Mouse (Mus musculus) small intestine, adult 2 months (tissue): ENCODE measurements around the gene Prss50. TPM values are rescaled to one million over a fixed set of nuclear protein-coding genes. Genes with fewer than 3 reads are reported as not detected.

Experiments
- H3K27ac ChIP-seq: fragments of 200-500 bp; 2 replicates; pipeline ENCODE4 v1.5.1; 2012; ENCODE audit warnings: low read depth, low read length, control low read depth, inconsistent platforms; ENCODE audit not compliant: insufficient read depth
- H3K27me3 ChIP-seq: fragments of 200-500 bp; 2 replicates; pipeline ENCODE4 v1.6.1; 2012; ENCODE audit warnings: mild to moderate bottlenecking, moderate library complexity, low read length, inconsistent platforms; ENCODE audit not compliant: control insufficient read depth, insufficient read depth
- H3K36me3 ChIP-seq: fragments of 200-500 bp; 2 replicates; pipeline ENCODE4 v1.6.1; 2012; ENCODE audit warnings: mild to moderate bottlenecking, low read length, control low read depth, inconsistent platforms; ENCODE audit not compliant: control insufficient read depth, insufficient read depth
- H3K4me1 ChIP-seq: fragments of 200-500 bp; 2 replicates; pipeline ENCODE4 v1.6.1; 2012; ENCODE audit warnings: low read length, inconsistent platforms, mixed read lengths; ENCODE audit not compliant: control insufficient read depth, insufficient read depth, insufficient read length
- H3K4me3 ChIP-seq: fragments of 200-500 bp; 2 replicates; pipeline ENCODE4 v1.5.1; 2012; ENCODE audit warnings: low read depth, mild to moderate bottlenecking, control low read depth, inconsistent platforms, low read length, moderate library complexity
- CTCF ChIP-seq: fragments of 200-500 bp; IDR thresholded peaks from 2 replicates; pipeline ENCODE4 v1.5.1; 2012; ENCODE audit warnings: low read depth, mild to moderate bottlenecking, control low read depth, inconsistent platforms, low read length, moderate library complexity, mixed read lengths; ENCODE audit not compliant: insufficient replicate concordance, insufficient read length; ENCODE audit errors: extremely low read depth
- POLR2A ChIP-seq: fragments of 200-500 bp; IDR thresholded peaks from 2 replicates; pipeline ENCODE4 v1.6.1; 2012; ENCODE audit warnings: low read depth, mild to moderate bottlenecking, control low read depth, inconsistent platforms, low read length, moderate library complexity
- WGBS: fragments of 180-500 bp; shearing (Covaris S2); methylation state at CpG from one replicate; pipeline ENCODE4 v1.1.7; 2018; 5-methylcytosine and 5-hydroxymethylcytosine counted together
- polyA plus RNA-seq: library from polyadenylated mRNA; depleted of rRNA; stranded (reverse); fragments of >200 nt; gene quantifications from 2 replicates; pipeline ENCODE4 v1.2.3, GENCODE M21; 2012; rRNA removed

The Prss50 gene
- polyA plus RNA-seq, 1 experiment = not detected

DNA sequence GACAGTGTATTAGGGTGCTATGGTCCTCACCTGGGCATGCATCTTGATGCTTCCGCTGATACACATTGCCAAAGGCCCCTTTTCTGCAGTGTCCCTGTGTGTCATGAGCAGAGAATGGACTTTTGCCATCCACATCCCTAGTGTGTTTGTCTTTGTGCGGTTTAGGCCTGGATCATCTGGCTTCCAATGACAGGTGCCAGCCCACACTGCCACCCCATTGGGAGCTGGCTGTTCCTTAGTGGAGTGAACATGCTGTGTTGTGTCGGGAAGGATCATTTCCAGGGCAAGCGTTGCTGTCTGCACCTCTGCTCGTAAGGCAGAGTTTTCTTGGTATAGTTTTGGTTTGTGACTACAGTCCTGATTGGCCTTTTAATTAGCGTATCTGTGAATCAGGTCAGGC lies 43.4 kb downstream of the Prss50 start:
- Histone ChIP-seq H3K36me3 (peaks cover 6% of the 10 kb centered on the region; the same call in 1 of the 2 replicates), H3K27ac (no peak overlapping the region), H3K4me1 (no peaks in the 10 kb centered on the region), H3K27me3 (no peaks in the 10 kb centered on the region), H3K4me3 (no peak overlapping the region)
- 90% methylated on average over 6 of the region's 6 CpGs for WGBS
- no peak for TF ChIP-seq CTCF

DNA sequence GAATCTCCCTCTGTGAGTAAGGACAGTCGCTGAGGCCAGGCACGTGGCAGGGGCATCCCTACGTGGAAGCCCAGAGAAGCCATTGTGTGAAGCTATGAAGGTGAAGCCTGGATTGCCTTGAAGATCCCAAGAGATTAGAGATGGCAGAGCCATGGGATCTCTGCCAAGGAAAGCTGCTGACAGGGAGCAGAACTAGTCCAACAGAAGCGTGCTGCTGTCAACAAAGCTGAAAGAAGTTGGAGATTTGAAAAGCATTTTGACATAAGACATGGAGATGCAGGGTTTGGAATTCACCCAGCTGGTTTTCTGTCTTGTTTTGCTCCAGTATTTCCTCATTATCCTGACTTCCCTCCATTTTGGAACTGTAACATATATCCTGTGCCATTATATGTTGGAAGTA lies 44.5 kb downstream of the Prss50 start:
- Histone ChIP-seq H3K27ac (no peak overlapping the region), H3K27me3 (no peaks in the 10 kb centered on the region), H3K4me3 (no peak overlapping the region), H3K36me3 (peaks cover 6% of the 10 kb centered on the region; the same call in 1 of the 2 replicates), H3K4me1 (no peaks in the 10 kb centered on the region)
- TF ChIP-seq POLR2A (no peak), CTCF (no peak)
- WGBS = 81% methylated on average over 4 of the region's 4 CpGs

DNA sequence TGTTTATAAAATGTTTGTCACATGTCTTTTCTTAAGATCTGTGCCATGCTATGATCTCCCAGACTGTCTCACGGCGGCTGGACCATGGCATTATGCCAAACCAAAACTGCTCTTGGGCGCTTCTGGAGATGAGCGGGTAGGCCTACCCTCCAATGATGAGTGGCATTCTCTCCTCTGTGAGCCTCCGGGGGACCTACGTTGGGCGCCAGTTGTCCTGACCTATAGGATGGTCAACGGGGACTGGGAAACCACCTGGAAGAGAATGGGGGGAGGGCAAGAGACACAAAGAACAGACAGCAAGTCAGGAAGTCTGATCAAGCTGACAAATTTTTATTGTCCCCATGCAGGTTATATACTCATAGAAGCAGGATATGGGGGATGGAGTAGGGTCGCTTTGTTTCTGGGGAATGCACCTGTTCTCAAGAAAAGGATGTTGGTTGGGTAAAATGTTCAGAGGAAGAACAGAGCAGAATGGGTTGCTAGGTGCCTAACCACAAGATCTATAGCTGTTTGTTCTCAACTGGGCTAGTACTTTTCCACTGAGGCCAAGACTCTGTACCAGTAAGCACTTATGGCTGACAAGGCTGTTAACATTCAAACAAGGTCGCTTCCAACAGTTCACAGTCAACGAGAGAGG lies 49.6 kb downstream of the Prss50 start:
- Histone ChIP-seq H3K27me3 (no peaks in the 10 kb centered on the region), H3K4me3 (no peak overlapping the region)
- no peak for TF ChIP-seq CTCF
- no peak for TF ChIP-seq POLR2A

DNA sequence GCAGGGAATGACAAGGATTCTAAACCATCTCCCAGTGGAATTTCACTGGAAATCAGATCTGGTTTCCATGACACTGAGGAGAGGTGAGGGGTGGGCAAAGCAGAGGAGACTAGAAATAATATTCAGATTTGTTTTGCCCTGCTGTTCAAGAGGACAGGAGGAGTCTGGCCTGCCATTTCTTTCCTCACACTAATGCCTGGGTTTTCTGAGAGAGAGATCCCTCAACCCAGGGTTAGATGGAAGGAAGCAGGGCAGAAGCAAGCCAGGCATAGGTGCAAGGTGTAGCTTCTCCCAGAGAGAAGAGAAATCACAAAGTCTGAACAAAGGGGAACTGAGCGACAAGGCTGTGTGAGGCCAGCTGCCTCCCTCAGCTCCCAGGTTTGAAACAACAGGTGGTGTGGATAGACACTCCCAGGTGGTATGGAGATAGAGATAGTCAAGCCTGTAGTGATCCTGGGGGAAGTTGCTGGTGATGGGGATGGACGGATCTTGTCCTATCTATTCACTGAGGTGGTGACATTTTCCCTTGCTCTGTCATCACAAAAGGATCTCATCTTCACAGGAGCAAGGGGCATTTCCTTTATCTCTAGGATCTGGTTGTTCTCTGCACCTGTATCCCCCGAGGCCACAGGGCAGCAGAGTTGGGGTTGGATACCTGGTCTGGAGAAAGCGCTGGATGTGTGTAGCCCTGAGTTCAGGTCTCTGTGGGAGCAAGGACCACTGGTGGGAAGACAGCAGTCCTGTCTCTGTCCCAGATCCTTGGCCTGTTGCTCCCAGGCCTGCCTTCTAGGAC lies 50.3 kb downstream of the Prss50 start:
- Histone ChIP-seq H3K4me1 (no peaks in the 10 kb centered on the region), H3K27ac (no peak overlapping the region), H3K4me3 (no peak overlapping the region), H3K36me3 (no peaks in the 10 kb centered on the region), H3K27me3 (no peaks in the 10 kb centered on the region)
- WGBS = 64% methylated on average over 4 of the region's 4 CpGs
- no peak for TF ChIP-seq POLR2A
- no peak for TF ChIP-seq CTCF

More for the DNA sequence above, 49.6 kb downstream of the Prss50 start:
- Histone ChIP-seq H3K4me1 (no peaks in the 10 kb centered on the region), H3K27ac (no peak overlapping the region), H3K36me3 (no peaks in the 10 kb centered on the region)
- WGBS = 84% methylated on average over 11 of the region's 11 CpGs

DNA sequence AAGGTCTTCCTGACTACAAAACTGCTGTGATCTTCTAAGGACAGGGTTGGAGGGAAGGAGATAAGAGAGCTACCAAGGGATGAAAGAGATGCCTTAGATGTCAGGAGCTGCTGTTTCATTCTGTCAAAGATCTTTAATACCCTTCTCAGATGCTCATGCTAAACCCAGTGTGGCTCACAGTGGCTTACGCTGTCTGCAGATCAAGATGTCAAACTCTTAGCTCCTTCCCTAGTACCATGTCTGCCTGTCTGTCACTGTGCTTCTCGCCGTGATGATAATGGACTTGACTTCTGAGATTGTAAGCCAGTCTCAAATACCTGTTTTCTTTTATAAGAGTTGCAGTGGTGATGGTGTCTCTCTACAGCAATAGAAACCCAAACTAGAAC lies 50.9 kb downstream of the Prss50 start:
- H3K27ac ChIP-seq = no peak overlapping the region
- WGBS = 90% methylated on average over 3 of the region's 3 CpGs
- H3K4me1 ChIP-seq = no peaks in the 10 kb centered on the region
- H3K36me3 ChIP-seq = no peaks in the 10 kb centered on the region
- no peaks in the 10 kb centered on the region for H3K27me3 ChIP-seq
- H3K4me3 ChIP-seq = no peak overlapping the region
- TF ChIP-seq CTCF (no peak), POLR2A (no peak)

DNA sequence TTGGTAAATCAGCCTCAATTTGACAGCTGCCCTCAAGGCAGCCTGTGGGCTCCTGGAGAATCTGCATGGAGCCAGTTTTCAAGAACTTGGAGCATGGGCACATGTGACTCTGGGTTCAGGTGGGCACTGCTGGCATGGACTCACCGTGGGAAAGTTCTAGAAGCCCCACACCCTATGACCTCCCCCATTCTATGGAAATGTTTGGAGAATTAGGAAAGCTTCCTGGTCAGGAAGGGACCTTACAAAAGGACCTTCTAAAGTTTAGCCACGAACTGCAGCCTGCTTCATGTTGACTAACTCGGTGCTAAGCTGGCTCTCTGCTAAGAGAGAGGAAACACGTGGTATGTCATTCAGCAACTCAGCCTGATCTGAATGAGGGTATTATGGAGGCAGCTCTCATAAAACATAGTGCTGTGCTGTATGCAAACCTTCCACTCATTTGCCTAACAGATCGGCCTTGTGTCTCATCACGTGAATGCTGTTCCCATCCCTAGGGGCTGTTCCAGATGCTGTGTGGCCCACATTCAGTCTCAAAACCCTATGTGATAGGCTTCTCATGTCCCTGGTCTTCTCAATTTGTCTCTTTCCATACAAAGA lies 51.7 kb downstream of the Prss50 start:
- Histone ChIP-seq H3K27ac (no peak overlapping the region), H3K36me3 (no peaks in the 10 kb centered on the region), H3K4me3 (no peak overlapping the region), H3K4me1 (no peaks in the 10 kb centered on the region), H3K27me3 (no peaks in the 10 kb centered on the region)
- TF ChIP-seq POLR2A (no peak), CTCF (no peak)
- 67% methylated on average over 6 of the region's 6 CpGs for WGBS

Other genes starting within 250 kb of the Prss50 start
- 3.3 and 3.7 TPM in 2 replicates for gene Nradd, start 233.5 kb upstream of the Prss50 start, polyA plus RNA-seq
- gene Nbeal2, start 203.8 kb upstream of the Prss50 start, polyA plus RNA-seq = 28.1 and 28.8 TPM in 2 replicates
- 52.9 and 138 TPM in 2 replicates for gene Ccdc12, start 201.5 kb upstream of the Prss50 start, polyA plus RNA-seq
- not detected in 2 replicates for gene Myl3, start 116.1 kb upstream of the Prss50 start, polyA plus RNA-seq
- 5.6 and 7.3 TPM in 2 replicates for gene Pth1r, start 110.8 kb upstream of the Prss50 start, polyA plus RNA-seq
- gene Prss42, start 59.8 kb upstream of the Prss50 start, polyA plus RNA-seq = not detected in 2 replicates
- gene Prss44, start 44.0 kb upstream of the Prss50 start, polyA plus RNA-seq = not detected in 2 replicates
- gene Prss43, start 31.3 kb upstream of the Prss50 start, polyA plus RNA-seq = not detected in 2 replicates
- gene Prss45, start 23.4 kb upstream of the Prss50 start, polyA plus RNA-seq = not detected in 2 replicates
- gene Prss46, start 13.5 kb upstream of the Prss50 start, polyA plus RNA-seq = not detected in 2 replicates
- gene Als2cl, start 21.9 kb downstream of the Prss50 start, polyA plus RNA-seq = 16.2 and 19.0 TPM in 2 replicates
- 0.76 and 0.82 TPM in 2 replicates for gene Tmie, start 22.1 kb downstream of the Prss50 start, polyA plus RNA-seq
- gene Fam240a, start 58.9 kb downstream of the Prss50 start, polyA plus RNA-seq = not detected in 2 replicates
- gene Tdgf1, start 88.2 kb downstream of the Prss50 start, polyA plus RNA-seq = not detected in 2 replicates
- not detected in 2 replicates for gene Lrrc2, start 93.6 kb downstream of the Prss50 start, polyA plus RNA-seq
- gene Rtp3, start 132.6 kb downstream of the Prss50 start, polyA plus RNA-seq = 0.72 and 0.74 TPM in 2 replicates
- 0.29 and 1.9 TPM in 2 replicates for gene Ltf, start 161.3 kb downstream of the Prss50 start, polyA plus RNA-seq
- gene Ccrl2, start 199.6 kb downstream of the Prss50 start, polyA plus RNA-seq = 1.8 and 3.4 TPM in 2 replicates